Mouse (Mus musculus) kidney, postnatal 25 days (tissue): ENCODE results near the gene Npas2.
A peak's percentile ranks its signal among the peaks of the same experiment; 100 is the strongest.

Experiments used
- DNase-seq, 2 experiments: peaks; one replicate each; pipeline ENCODE4 v3.0.0; 2021; ENCODE audit warnings: mixed read lengths in 2 of 2

The Npas2 gene

DNA sequence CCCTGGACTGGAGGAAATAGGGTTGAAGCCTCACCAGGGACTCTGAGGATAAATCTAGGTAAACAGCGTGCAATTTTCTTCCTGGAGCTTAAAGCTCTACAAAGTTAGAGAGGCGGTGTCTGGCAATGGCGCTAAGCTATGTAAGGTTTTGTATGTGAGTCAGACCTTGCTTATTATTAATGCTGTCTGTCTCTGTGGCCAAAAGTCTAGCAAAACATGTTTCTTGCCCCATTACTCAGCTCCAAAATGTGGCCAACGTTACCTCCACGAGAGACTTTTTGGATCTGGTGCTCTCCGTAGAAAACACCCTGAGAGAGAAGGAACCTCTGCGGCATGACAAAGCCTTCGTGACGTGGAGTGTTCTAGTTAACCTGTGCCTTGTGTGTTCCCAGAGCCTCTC lies 93.5 kb downstream of the Npas2 start:
- DNase-seq: no peak

DNA sequence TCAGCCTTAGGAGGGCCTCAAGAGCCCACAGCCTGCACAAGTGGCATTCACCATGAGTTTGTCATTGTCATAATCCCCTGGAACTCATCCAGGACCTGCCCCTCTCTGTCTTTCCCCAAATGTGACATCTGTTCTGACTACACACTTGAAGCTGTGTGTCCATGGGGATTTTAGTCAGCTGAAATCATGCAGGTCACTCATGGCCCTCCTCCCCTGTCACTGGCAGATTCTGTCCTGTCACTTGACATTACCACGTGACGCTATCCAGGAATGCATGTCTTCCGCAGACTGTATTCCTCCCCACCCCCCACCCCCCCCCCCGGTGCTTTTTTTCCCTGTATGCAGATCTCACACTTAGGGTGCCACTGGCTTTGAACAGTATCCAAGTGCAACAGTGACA lies 94.3 kb downstream of the Npas2 start:
- no peak for DNase-seq

DNA sequence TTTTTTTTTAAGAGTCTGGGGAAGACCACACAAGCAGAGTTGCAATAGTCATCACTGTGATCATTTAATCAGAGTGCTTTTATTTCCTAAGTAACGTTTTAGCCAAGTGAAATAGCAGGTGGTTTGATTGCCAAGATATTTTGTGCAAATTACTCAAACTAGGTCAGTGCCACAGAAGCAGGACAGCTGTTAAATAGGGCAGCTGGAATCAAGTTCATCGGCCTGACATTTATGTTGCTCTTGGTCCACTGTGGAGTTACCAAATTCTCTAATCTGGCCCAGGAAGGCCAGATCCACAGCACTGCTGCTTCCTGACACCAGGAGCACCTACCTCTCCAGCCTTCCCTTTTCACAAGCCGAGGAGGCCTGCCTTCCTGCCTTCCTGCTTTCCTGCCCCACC lies 94.9 kb downstream of the Npas2 start:
- no peak for DNase-seq

DNA sequence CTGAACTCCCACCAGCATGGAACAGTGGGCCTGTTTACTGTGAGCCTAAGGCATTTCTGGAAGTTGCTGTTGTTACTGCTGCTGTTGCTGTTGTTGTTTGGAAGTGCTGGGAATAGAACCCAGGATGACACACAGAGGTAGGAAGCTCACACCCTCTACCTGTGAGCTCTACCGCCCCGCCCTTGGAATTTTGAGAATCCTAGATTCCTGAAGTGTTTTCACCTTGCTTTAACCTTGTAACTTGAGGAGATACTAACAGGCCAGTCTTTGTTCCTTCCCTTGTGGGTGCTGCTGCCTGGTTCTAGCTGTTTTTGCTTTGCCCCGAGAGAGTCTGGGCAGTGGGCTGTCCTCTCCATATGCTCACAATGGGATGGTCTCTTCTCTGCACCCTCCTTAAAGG lies 98.5 kb downstream of the Npas2 start:
- DNase-seq: no peak

DNA sequence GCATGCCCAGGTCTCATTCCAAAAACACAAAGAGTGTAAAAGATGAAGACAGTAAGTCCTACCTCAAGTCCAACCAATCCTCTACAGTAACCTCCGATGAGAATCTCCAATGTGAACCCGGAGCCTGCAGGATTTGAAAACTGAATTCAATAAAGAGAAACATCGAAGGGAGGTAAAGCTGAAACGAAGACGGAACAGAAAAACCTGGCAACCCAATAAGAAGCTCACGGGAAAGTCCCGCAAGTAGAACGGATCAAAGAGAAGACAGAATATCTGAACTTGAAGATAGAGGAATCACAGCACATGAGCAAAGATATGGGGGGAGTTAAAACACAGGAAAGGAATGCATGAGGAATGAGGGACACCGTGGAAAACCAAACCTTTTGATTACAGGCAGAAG lies 104.8 kb downstream of the Npas2 start:
- DNase-seq: no peak

DNA sequence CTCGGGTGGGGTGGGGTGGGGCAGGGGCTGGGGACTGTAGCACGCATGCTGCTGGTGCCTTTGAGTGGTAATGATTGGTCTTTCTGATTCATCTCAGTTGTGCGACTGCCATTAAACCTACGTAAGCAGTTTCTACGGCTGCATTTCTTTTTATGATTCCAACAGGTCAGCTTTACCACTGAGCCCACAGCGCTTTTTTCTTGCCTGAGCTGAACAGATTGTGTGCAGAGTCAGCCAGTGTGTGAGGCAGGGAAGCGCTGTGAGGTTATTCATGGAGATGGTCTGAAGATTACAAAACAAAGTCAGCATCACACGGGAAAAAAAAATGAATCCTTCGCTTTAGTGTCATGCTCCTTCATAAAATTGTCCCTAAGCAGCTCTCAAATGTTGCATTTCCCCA lies 106.7 kb downstream of the Npas2 start:
- DNase-seq: no peak

DNA sequence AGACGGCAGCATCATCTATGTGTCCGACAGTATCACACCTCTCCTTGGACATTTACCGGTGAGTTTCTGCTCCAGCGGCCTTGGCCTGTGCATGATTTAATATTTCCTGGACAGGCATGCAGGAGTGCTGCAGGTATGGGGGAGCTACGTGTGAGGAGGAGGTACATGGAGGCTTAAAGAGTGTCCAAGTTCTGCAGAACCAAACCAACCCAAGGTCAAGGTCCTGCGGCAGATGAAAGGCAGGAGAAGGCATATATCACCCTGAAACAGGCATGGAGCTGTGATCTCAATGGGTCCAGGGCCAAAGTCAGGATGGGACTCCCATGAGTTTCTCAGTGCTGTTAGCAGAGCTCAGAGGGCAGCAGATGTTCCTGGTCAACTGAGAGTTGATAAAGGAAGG lies 107.1 kb downstream of the Npas2 start:
- DNase-seq: no peak

DNA sequence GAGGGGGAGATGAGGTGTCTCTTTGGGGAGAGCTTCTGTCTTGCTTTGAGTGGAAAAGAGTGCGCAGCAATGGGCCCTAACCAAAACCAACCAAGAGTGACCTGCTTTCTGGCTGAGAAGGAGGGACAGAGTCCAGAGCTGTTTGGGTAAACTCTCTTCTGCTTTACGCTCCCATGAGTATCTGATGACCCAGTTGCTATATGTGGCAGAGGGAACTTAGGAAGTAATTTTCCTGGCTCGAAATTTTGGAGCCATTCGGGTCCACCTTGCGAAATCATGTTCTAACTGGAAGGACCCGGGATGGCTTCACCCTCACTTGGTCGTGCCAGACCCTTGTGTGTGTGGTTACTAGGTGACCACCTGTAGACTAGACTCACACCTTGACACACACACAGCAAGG lies 108.7 kb downstream of the Npas2 start:
- no peak for DNase-seq

DNA sequence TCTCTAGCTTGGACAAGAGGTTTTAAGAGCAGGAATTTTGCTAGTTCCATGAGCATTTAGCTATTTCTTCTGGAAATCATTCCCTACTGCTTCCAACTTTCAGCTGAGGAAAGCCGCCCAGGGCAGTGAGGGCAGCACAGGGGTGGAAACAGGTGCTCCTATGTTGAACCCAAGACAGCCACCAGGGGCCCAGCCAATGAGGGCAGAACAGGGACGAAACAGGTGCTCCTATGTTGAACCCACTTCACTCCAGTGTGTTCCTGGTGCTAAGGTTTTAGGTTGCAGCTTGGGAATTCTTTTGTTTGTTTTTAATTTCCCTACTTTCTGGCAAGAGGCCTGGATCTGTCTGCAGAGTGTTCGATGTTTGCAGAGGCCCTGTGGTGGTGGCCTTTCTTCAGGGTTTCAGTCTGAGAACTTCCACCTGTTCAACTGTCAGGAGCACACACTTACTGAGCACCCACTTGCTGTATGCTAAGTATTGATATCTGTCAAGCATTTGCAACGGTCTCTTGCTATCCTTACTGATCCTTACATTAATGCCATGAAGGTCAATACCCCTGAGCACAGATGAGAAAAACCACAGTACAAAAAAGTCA lies 109.6 kb downstream of the Npas2 start:
- DNase-seq: no peak

DNA sequence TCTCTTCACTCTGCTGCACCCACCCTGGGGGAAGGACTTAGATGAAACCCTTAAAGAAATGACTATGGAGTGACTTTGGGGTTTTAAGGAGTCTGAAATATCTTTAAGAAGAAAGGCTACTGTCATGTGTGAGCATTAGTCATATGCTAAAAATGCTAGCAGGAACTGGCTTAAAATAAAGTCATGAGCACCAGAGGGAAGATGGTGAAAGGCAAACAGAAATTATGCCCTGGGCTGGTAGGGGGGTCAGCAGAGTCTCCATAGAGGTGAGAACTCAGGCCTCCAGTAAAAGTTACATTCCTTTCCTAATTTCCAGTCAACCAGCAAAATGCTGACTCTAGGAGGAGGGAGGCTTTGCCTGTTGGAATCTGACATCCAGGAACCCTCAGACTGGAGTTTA lies 113.8 kb downstream of the Npas2 start:
- DNase-seq: no peak

DNA sequence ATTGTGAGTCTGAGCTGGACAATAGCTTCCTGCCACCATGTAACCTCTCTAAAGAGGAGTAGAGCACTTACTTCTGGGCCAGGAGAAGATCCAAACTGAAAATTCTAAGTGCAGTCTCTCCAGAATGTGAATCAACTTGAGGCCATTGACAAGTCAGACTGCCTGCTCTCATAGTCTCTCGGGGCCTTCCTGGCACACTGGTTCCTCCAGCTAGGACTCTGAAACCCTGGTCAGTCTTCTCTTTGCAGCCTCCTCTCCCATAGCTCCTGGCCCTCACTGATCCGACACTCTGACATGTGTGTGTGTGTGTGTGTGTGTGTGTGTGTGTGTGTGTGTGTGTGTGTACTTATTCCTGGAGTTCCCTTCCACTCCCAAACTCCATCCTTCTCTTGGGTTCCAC lies 114.4 kb downstream of the Npas2 start:
- no peak for DNase-seq

DNA sequence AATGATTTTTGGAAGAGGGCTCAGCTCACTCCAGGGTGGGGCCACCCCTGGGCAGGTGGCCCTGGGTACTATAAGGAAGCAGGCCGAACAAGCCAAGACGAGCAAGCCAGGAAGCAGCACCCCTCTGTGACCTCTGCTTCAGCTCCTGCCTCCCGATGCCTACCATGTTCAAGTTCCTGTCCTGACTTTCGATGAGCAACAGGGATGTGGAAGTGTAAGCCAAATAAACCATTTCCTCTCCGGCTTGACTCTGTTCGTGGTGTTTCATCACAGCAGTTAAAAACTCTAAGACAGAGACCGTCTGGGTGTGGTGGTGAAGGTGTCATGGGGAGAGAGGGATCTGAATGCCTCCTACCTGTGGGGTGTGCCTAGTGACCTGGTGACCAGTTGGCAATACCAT lies 116.0 kb downstream of the Npas2 start:
- no peak for DNase-seq

DNA sequence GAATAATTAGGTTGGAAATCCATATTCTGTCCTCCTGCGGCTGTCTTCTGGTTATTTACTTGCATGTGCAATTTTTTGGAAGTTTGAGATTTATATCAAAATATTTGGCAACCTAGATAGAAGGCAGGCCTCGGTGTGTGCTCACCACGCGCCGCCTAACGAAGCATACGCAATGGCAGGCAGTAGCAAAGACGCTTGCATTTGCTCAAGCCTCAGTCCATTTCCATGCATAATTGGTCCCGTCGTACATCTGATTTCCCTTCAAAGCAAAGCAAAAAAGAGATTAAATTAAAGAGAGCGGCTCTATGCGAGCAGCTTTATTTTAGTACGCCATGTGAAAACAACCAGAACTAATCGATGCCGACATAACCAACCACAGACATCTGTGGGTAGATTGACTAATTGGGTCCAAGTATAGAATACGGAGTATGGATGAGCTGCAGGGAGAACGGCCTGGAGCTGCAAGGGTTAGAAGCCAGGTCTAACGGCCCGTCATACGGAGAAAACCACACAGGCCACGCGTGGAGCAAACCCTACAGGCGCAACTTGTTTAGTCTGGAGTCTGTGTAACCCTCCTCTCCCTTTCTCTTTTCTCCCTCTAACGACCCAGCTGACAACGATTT lies 118.9 kb downstream of the Npas2 start:
- no peak for DNase-seq

DNA sequence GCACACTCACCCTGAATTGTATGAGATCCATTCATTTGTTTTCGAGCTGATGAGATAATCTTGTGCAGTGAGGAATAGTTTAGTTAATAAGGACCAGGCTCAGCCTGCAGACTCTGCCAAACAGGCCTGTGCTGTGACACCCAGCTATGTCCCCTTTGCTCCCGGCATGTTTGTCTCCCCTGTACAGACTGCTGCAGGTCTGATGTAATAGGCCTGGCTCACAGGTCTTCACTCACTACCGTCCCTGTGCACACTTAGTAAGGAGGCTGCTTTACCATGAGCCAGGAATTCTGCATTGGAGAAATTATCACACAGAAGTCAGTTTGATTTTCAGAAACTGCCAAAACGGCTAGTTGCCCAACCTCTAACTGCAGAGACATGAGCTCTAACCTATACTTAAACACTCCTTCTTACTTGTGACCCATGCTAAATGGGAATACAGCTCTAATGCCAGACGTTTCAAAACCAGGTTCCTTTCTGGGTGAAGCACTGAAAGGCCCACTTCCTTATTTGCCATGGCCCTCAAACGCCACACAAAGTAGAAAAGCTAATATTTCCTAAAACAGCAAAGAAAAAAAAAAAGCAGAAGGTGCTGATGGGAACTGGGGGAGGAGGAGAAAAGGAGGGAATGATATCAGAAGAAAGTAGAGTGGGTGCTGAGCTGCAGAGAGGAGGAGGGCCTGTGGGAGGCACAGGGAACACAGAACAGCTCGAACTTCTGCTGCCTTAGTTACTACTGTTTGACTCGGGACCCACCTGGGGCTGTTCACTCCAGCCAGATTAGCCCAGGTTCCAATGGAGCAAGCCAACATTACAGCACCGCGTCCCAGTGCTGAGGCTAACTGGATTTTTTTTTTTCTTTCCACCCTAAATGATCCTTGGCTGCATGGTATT lies 120.1 kb downstream of the Npas2 start:
- no peak for DNase-seq

DNA sequence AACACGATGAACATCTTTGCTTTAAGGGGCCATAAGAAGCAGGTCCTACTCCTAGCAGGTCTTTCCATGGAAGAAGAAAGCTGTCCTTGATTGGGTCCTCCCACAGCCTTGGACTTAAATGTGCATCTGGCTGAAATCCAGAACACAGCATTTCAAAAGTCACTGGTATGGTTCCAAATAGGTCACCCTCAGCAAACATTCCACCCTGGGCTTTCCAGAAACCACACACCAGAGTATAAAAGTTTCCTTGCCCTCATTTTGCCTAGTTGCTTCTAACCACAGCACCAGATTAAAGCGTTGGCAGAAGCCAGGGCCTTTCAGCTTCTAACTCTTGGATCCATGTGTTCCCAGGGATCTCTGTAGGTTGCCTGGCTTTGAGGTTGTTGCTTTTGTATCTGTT lies 124.4 kb downstream of the Npas2 start:
- DNase-seq: peak in 1 of 2 experiments; percentile 41

DNA sequence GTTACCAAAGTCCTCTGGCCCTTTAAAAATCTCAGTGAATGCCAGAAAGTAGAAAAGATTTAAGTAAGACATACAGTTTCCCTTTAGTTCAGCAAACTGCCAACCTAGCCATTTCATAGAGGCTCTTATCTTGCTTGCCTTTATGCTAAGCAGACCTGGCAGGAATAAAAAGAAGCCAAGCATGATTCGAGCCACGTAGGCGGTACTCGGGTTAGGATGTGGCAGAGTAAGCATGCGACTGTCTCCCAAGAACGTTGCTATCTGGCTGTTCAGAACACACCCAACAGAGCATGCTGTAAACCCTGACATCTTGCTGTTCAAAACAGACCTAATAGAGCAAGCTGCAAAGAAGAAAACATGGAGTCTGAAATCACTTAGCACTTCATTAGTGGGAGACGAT lies 125.3 kb downstream of the Npas2 start:
- no peak for DNase-seq

DNA sequence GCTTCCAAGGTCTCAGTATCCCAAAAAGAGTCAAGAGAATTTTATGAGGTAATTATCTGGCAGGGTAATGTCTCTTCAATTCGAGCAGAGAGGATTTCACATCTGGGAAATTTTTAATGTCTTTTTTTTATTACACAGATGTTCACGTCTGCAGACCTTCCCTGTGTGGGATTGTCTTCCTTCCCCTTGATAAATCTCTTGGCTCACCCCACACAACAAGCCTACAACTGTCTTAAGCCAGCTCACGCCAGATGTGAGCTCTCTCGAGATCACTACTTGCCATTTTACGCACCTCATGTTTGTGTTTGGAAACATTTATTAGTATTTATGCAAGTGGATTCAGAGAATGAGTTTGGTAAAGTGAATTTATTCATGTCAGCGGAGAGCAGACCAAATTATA lies 128.4 kb downstream of the Npas2 start:
- no peak for DNase-seq

DNA sequence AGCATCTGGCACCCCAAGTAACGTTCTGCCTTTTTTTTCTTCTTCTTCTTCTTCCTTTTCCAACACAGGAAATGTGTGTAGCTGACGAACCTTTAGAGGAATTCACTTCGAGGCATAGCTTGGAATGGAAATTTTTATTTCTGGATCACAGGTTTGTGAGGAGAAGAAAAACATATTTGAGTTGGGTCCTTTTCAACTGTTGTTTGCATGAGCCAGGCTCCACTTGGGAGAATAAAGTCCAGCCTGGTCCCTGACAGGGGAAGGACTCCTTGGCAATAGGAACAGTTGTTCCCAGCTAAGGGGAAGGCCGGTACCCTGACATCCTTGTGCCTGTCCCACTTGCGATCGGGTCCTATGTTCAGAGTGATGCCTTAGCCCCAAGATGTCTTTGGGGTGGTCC lies 131.7 kb downstream of the Npas2 start:
- DNase-seq: no peak

DNA sequence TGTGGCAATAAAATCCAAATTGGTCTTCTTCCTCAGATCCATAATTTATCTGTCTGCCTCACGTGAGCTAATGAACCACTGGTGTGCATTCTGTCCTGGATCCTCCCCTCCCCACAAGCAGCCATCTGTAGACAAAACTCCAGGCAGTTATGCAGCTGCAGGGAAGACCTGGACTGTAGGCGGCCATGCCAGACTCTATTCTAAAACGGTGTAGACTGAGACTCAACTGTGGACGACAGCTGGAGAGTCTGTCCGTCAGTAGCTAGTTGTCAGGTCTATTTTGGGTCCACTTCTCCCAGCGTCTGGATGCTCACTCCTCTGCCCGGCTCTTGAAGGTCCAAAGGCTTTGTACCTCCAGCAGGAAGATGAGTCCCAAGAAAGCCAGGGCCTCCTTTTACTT lies 134.0 kb downstream of the Npas2 start:
- no peak for DNase-seq

DNA sequence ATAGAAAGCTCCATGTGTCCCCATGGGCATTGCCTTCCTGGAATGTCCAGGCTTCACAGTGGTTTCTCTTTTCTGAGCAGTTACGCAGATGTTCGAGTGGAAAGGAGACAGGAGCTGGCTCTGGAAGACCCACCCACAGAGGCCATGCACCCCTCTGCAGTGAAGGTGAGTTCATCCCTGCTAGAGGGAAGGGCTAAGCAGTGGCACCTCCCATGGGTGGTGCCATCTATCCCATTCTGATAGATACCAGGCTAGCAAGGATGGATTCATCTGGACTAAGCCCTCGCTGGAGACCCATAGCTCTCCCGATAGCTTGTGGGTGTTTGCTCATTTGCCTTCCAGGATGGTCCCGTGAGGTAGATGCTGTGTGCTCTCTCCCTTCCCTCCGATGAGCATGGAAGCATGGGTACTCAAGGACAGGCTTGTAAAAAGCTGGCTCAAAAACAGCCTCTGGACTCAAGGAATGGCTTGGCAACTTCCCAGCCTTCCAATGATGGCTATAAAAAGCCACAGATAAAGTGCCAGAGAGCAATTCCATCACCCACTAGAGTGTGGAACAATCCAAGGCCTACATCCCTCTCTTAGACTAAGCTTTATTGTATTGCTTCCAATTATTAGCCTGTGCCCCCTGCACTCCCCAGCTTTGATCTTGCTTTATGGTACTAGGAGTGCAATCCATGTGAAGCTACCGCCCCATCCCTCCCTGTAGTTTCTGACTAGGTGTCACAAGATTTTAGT lies 137.5 kb downstream of the Npas2 start:
- DNase-seq: peak in 1 of 2 experiments; percentile 23

DNA sequence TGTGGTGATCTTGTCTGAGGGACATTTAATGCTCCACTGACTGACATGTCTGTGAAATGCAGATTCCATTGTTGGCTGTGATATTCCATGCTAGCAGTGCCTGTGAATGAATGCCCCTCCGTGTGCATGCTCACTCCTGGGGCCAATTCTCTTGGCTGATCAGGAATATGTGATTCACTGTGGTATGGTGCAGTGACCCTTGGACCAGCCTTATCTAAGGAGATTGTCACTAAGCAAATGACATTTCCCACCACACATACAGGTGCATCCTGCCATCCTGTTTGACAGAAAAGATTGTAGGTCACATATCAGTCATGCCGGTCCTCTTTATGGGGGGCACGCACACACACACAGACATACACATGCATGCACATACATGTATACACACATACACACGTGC lies 138.9 kb downstream of the Npas2 start:
- no peak for DNase-seq

DNA sequence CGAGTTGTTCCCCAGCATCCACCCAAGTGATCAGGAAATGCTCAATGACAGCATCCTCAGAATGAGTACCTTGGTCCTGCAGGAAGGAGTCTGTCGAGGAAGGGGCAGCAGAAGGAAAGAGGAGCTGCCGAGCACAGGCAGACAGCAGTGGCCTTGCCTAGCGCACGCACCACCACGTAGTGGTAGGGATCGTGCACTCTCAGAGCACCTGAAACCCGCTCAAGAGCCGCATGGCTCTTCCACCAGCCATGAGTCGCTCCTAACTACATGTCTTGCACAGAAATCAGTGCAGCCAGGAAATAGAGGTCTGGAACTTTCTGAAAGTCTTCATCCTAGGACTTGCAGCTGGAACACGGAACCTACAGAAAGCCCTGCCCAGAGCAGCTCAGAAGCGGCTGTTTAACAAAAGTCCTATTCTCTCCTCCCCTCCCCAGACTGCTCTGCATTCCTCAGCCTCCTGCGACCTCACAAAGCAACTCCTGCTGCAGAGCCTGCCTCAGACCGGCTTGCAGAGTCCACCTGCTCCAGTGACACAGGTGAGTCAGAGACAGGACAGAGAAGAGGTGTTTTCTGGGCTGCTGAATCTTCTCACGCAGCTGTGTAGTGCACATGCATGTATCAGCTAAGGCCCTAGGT lies 142.1 kb downstream of the Npas2 start:
- no peak for DNase-seq

DNA sequence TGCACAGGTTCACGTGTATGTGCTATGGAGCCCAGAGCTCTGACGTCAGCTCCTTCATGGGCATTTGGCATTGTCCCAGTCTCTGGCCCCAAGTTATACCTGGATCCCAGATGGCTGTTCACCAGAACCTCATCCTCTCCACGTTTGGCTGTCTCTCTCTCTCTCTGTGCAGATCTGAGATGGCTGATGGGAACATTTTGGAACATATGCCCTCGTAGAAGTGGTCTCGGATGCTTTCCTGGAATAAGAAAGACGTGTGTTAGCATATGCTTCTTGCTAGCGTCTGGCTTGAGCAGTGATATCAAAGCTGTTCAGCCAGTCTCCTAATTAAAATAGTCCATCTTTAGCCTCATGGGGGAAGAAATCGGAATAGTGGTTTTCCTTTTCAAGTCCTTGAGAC lies 143.3 kb downstream of the Npas2 start:
- no peak for DNase-seq
